Mouse (Mus musculus) neutrophil, adult 5-6 weeks (primary cell): ENCODE data around the gene Zbtb37. TPM values are rescaled to one million over a fixed set of nuclear protein-coding genes. Genes with fewer than 3 reads are reported as not detected.
"Not testable (repeated sequence)": the region's sequence is repeated elsewhere in the genome, so short reads cannot be mapped to it uniquely, and the experiment has no call there.

Experiments used
- ATAC-seq: fragments of 151-379, 151-347 bp; 2 replicates; pipeline ENCODE4 v1.8.0; 2017; ENCODE audit warnings: mild to moderate bottlenecking, moderate TSS enrichment; ENCODE audit not compliant: insufficient number of reproducible peaks, poor library complexity, low FRiP score, severe bottlenecking; ENCODE audit errors: extremely low read depth
- total RNA-seq: library from RNA; stranded (forward); fragments of 200-1000 nt; gene quantifications from 2 replicates; pipeline ENCODE4 v1.2.3, GENCODE M21; 2017

Zbtb37 gene
- total RNA-seq, 1 experiment from 2014 or later, result 32.7 TPM

- ATAC-seq, result peak; percentile 9
Measured at GRCm38 (mm10) chr1:161035281-161035785, 684 bp upstream of the Zbtb37 start.

GRCm38 (mm10) chr1:161033856-161034434 lies 704 bp downstream of the Zbtb37 start:
- no peak for ATAC-seq

- ATAC-seq, result no peak
Measured at GRCm38 (mm10) chr1:161032345-161032744, 2.3 kb downstream of the Zbtb37 start.

- no peak for ATAC-seq
Measured at GRCm38 (mm10) chr1:161031881-161032280, 2.8 kb downstream of the Zbtb37 start.

GRCm38 (mm10) chr1:161030058-161030457 lies 4.6 kb downstream of the Zbtb37 start:
- no peak for ATAC-seq

- not testable (repeated sequence) for ATAC-seq
Measured at GRCm38 (mm10) chr1:161028427-161028826, 6.2 kb downstream of the Zbtb37 start.

GRCm38 (mm10) chr1:161027196-161027595 lies 7.5 kb downstream of the Zbtb37 start:
- no peak for ATAC-seq

GRCm38 (mm10) chr1:161025410-161026210 lies 9.0 kb downstream of the Zbtb37 start:
- ATAC-seq, result no peak

GRCm38 (mm10) chr1:161020051-161020450 lies 14.6 kb downstream of the Zbtb37 start:
- ATAC-seq, result no peak

- ATAC-seq, result no peak
Measured at GRCm38 (mm10) chr1:161016378-161016777, 18.3 kb downstream of the Zbtb37 start.

- no peak for ATAC-seq
Measured at GRCm38 (mm10) chr1:161010436-161010835, 24.2 kb downstream of the Zbtb37 start.

- no peak for ATAC-seq
Measured at GRCm38 (mm10) chr1:161008038-161008437, 26.6 kb downstream of the Zbtb37 start.

- ATAC-seq, result no peak
Measured at GRCm38 (mm10) chr1:161006471-161006870, 28.2 kb downstream of the Zbtb37 start.

GRCm38 (mm10) chr1:161005526-161005925 lies 29.1 kb downstream of the Zbtb37 start:
- ATAC-seq, result no peak

- ATAC-seq, result no peak
Measured at GRCm38 (mm10) chr1:161004942-161005341, 29.7 kb downstream of the Zbtb37 start.

GRCm38 (mm10) chr1:160993851-160994250 lies 40.8 kb downstream of the Zbtb37 start:
- ATAC-seq, result no peak

GRCm38 (mm10) chr1:160989395-160989794 lies 45.3 kb downstream of the Zbtb37 start:
- ATAC-seq, result no peak

GRCm38 (mm10) chr1:160986881-160987635 lies 47.6 kb downstream of the Zbtb37 start:
- ATAC-seq, result no peak

- ATAC-seq, result no peak
Measured at GRCm38 (mm10) chr1:160985477-160985876, 49.2 kb downstream of the Zbtb37 start.

- ATAC-seq, result not testable (repeated sequence)
Measured at GRCm38 (mm10) chr1:160984731-160985130, 49.9 kb downstream of the Zbtb37 start.
